Mouse (Mus musculus): ENCODE data around the gene Eva1a. TPM values are rescaled to one million over a fixed set of nuclear protein-coding genes. Genes with fewer than 3 reads are reported as not detected.

Gene Eva1a
- total RNA-seq, 2 experiments from 2014 or later = 2.9 to 3.3 TPM

DNA sequence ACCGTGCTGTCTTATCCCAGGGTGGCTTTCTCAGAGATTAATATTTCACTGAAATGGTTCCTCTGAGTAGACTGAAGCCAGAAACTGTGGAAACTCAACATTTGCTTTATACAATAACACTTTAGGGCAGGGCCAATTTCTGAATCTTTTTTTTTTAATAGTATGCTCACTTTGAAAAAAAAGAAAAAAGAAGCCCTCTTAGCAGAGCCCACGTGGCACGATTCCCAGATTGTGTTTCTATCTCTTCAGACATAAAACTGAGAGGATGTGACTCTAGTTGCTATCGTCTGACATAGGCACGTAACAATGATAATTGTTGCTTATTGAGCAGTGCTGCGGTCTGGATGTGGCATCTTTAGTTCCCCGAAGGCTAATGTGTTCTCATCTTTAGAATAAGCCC is 19.1 kb downstream of the Eva1a start:
- DNase-seq (ENCODE audit: low spot score in 2 of 2) = no peak

GRCm38 (mm10) chr6:82065230-82065629 is 24.4 kb downstream of the Eva1a start:
- no peak for DNase-seq (ENCODE audit: low spot score in 2 of 2)

DNA sequence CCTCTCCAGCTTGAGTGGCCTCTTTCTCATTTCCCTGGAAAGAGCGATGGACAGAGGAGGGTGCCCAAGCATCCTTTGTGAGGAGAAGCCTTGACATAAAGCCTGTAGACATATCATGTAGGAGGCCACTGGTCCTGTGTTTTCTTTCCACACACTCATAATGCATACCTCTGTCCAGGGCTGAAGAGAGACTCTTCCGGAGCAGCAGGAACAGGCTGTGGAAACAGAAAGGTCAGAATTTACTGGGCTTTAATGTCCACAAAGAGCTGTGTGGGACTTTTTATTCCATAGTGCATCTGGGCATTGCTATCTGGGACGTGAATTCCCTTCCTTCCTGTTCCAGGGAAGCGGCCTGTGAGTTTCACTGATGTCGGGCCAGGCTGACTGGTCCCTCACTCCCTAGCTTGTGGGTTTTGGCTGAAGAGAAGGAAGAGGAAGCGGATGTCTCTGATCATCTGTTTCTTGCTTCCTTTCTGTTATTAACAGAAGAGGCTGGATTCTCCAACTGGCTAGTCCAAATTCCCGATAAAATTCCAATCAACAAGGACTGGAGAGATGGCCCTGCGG is 25.8 kb downstream of the Eva1a start:
- no peak for DNase-seq (ENCODE audit: low spot score in 2 of 2)

DNA sequence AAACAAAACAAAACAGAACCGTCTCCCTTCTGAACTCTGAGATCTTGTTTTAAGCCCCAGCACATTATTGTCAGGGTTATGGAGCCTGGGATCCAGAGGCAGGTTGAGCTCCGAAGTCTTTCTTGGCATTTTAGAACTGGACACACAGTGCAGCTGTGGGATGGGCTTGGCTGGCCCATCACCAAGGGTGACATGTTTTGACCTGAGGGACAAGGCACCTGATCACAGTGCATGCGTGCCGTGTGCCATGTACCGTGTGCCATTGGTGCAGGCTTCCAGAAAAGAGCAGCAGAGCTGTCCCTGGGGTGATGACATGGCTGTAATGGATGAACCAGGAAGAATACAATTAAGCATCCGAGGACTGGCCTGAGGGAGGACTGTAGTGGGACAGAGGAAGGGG is 29.6 kb downstream of the Eva1a start:
- DNase-seq (ENCODE audit: low spot score in 2 of 2) = no peak

DNA sequence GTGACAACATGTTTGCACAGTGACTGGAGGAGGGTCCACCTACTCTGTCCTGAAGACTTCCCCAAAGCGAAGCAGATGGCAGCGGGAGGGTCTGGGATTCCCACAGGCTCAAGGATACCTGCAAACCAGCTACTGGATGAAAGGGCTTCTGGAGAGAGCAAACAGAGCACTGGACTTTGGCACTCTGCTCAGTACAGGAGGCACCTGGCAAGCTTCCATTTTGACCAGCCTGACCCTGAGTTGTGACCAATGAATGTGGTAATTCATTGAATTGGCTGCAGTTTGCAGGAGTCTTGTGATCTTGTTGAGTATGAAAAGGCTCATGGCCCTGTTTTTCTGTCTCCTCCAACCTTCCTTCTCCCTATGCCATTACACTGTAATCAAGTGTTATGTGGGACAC is 32.2 kb downstream of the Eva1a start:
- DNase-seq (ENCODE audit: low spot score in 2 of 2) = no peak

DNA sequence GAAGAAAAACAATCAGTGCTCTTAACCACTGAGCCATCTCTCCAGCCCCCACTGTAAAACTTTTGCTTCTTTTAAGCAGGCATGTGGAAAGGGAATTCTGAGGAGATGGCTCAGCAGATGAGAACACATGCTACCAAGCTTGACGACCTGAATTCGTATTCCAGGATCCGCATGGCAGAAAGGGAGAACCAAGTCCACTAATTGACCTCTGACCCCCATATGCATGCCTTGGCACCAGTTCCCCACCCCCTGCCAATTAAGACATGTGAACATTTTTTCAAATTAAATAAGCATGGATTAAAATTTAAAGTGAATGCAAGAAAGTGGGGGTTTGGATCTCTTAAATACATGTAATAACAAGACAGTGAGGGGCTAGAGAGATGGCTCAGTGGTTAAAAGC is 32.7 kb downstream of the Eva1a start:
- no peak for DNase-seq (ENCODE audit: low spot score in 2 of 2)

DNA sequence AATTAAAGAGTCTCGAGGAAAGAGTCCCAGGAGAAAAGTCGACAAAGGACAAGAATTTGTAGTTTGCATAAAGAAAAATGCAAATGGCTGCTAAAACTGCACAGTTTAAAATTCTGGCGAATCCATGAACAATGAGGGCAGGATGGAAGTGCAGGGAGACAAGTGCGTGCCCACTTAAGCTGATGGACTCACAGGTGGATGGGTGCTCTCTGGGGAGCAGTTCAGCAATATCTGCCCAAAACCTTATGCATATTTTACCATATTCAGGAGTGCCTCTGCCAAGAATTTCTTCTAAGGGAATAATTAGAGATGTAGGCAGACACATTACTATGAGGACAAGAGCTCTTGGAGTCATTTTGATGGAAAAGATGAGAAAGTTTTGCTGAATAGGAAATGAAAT is 35.5 kb downstream of the Eva1a start:
- DNase-seq (ENCODE audit: low spot score in 2 of 2) = no peak

DNA sequence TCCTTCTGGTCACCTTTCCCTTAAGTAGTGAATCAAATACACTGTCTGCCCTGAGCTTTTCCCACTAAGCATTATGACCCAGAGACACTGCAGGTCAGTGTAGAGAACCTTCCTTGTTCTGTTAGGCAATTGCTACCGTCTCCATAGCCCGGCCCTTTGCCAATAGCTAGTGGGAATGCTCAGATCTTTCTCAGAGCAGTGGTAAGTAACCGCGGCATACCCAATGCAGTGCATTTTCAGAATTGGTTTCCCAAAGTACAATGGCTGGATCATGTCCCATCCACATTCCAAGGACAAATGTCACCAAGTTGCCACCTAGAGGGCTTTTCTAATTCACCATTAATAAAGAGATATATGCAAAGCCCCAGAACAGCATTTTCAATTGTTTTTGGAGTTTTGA is 38.0 kb downstream of the Eva1a start:
- DNase-seq (ENCODE audit: low spot score in 2 of 2) = no peak

DNA sequence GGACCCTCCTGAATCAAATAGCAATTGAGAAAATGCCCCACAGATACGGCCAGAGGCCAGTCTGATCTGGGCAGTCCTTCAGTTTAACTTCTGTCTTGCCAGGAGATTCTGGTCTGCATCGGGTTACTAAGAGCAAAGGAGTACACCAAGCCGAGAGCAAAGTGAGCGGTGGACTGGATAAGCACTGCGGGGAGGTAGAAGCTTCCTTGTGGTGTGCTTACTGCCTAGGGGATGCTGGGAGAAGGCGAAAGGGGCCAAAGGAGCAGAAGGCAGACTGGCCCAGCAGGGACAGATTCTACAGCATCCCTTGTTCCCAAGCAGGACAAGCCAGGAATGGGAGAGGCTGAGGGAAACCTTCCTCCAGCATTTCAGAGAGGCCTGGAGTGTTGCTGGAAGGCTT is 42.8 kb downstream of the Eva1a start:
- no peak for DNase-seq (ENCODE audit: low spot score in 2 of 2)

DNA sequence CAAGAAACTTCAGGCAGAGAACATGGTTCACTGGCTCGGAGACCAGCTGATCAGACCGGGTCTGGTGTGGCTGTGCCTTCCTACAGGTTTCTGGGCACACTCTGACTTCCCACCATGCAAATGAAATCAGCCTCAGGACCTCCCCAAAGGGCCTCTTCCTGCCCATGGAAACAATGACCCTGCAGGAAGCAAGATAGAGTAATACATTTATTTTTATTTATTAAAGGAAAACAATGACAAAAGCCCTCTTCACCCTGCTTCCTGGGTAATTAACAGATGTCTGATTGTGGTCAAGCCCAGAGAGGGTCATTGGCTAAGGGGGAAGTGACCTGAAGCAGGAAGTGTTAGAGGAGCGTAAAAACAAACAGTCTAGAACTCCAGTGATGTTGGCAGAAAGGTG is 43.4 kb downstream of the Eva1a start:
- no peak for DNase-seq (ENCODE audit: low spot score in 2 of 2)

DNA sequence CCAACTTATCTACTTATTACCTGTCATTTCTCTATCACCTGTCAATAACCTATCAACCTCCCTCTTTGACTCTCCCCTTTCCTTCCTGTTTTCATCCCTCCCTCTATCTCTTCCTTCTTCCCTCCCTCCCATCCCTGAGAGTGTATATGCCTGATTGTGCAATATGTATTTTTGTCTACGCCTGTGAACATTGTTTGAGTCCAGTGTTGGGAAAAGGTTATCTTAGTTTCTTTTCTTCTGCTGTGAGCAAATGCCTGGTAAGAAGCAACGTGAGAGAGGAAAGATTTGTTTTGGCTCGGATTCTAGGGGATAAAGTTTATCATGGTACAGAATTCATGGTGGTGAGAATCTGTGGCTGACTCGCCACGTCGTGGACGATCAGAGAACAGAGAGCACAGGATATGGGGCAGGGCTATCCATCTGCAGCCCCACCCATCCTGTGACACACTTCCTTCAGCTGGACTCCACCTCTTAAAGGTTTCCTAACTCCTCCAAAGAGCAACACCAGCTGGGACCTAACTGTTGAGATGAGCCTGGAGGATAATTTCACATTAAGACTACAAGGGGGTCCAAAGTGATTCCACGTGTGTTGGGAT is 44.6 kb downstream of the Eva1a start:
- DNase-seq (ENCODE audit: low spot score in 2 of 2) = no peak

- DNase-seq (ENCODE audit: low spot score in 2 of 2) = no peak
Measured at GRCm38 (mm10) chr6:82088133-82088532, 47.3 kb downstream of the Eva1a start.

GRCm38 (mm10) chr6:82091773-82092172 is 50.9 kb downstream of the Eva1a start:
- DNase-seq (ENCODE audit: low spot score in 2 of 2) = peak in 1 of 2 experiments; percentile 10

GRCm38 (mm10) chr6:82097705-82098104 is 56.9 kb downstream of the Eva1a start:
- DNase-seq (ENCODE audit: low spot score in 2 of 2) = no peak

GRCm38 (mm10) chr6:82098456-82098855 is 57.6 kb downstream of the Eva1a start:
- no peak for DNase-seq (ENCODE audit: low spot score in 2 of 2)

DNA sequence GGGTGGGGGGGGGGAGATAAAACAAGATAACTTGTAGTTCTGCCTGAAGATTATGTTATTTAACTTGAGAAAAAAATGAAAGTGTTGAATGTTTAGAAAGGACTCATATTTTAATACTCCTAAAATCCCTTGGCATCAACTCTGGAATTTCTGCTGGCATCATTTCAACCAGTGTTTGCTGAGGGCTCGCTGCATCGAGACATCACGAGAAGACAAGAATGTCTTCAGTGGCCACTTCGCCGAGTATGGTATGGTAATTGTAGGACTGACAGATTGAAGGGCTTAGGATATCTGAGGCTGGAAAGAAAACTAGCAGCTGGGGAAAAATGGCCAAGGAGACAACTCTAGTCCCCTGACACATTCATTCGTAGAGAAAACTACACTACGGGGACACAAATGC is 69.6 kb downstream of the Eva1a start:
- no peak for DNase-seq (ENCODE audit: low spot score in 2 of 2)

DNA sequence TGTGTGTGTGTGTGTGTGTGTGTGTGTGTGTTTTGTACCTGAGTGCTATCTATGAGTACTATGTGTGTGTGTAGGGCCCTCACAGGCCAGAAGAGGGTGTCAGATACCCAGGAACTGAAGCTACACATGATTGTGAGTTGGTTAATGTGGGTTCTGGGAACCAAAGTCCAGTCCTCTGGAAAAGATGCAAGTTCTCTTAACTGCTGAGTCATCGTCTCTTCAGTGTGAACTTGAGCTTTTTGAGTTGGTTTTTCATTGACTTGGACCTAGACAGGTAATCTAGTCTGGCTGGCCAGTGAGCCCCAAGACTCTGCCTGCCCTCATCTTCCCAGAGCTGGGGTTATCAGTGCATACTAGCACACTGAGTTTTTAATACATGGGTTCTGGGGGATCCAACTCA is 70.3 kb downstream of the Eva1a start:
- no peak for DNase-seq (ENCODE audit: low spot score in 2 of 2)

DNA sequence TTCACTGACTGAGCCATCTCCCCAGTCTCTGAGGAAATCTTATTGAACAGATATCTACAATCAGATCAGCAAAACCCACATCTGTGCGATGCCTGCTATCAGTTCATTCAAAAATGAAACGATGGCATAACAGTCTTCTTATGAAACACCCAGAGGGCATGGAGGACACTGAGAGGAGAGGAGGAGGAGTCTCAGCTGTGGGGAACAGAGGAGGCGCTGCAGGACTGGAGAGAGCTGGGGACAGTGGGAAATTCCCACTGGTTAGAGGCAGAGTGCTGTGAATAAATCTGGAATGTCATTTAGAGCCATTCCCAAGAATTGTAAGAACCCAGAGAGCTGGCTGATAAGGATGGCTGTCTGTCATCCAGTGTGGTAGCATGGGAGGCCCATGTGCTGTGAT is 70.7 kb downstream of the Eva1a start:
- no peak for DNase-seq (ENCODE audit: low spot score in 2 of 2)

GRCm38 (mm10) chr6:82112127-82113090 is 71.6 kb downstream of the Eva1a start:
- DNase-seq (ENCODE audit: low spot score in 2 of 2) = no peak

GRCm38 (mm10) chr6:82115335-82115965 is 74.6 kb downstream of the Eva1a start:
- DNase-seq (ENCODE audit: low spot score in 2 of 2) = no peak

DNA sequence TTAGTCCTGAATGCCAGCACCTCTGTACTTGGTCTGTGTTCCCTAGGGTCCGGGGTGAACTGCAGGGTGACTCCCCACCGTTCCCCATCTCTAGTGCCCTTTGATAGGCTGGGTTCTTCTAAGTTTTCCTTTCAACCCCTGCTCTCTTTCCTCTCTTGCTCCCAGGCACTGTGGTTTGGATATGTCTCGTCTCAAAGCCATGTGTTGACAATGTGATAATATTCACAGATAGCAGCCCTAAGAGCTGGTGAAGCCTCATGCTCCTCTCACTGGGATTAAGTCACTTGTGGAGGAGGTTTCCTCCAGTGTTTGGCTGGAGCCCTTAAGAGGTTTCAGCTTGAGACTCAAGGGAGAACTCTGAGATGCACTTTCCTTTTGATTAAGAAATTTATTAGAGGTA is 75.3 kb downstream of the Eva1a start:
- no peak for DNase-seq (ENCODE audit: low spot score in 2 of 2)

- no peak for DNase-seq (ENCODE audit: low spot score in 2 of 2)
Measured at GRCm38 (mm10) chr6:82117871-82118270, 77.0 kb downstream of the Eva1a start.

All from gastrocnemius, postnatal 4 days (tissue).